Mouse (Mus musculus): ENCODE measurements around the gene Padi3.

Gene Padi3

DNA sequence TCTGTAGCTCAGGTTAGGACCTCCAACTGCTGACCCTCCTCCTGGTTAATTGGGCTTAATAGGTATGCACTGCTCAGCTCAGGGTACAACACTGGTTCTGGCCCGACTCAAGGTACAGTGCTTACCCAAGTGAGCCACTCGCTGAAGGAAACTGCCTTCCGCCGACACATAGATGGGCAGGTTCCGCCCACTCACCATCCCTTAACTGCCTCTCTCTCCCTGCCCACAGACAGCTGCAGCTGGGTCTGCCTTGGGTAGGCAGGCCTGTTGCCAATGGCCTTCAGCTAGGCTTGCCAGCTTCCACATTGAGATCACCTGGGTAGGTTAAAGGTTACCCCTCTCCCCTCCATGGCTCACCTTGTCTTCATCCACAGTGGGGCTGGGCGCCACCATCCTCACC, 69.0 kb downstream of the Padi3 start:
- in situ Hi-C loops (cut with MboI, MseI), result loop anchor here in 1 of 2 experiments (10.0 kb wide), 1 partner anchor 147 kb away; no protein-coding TSS in a partner anchor

DNA sequence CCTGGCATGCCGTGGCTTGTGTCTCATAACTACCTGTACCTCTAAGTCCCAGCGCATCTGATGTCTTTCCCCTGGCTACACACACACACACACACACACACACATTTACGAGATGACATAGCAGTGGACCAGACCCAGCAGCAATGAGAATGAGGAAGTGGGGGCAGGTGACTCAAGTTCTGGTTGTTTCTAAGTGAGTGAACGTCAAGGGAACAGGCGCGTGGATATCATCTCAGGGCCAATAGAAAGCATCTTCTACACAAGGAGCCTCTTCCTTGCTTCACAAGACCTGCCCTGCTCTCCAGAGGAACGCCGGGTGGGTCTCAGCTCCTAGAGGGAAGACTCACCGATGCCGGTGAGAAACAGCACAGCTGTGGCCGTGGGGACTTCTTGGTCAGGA, 69.8 kb downstream of the Padi3 start:
- in situ Hi-C loops (cut with MboI, MseI), result loop anchor here in 1 of 2 experiments (10.0 kb wide), 1 partner anchor 146 kb away; no protein-coding TSS in a partner anchor

Measured in T-helper 17 cell (primary cell).